Mouse (Mus musculus) heart, postnatal 36 days (tissue): ENCODE results near the gene Hrk. TPM values are rescaled to one million over a fixed set of nuclear protein-coding genes. Genes with fewer than 3 reads are reported as not detected.

Experiments used
- DNase-seq, 2 experiments: peaks; one replicate each; pipeline ENCODE4 v3.0.0; 2021 to 2022
- intact Hi-C: fragments of 180-260 bp; cut with DNase I; formaldehyde crosslinking; loops from one replicate; pipeline ENCODE4 v1.15.1; 2025
- total RNA-seq, 2 experiments: library from RNA; stranded (reverse); gene quantifications; 2 replicates each; pipeline ENCODE4 v1.2.3; 2021

Hrk gene
- total RNA-seq, 2 experiments from 2014 or later, result 0.44 to 0.62 TPM

DNA sequence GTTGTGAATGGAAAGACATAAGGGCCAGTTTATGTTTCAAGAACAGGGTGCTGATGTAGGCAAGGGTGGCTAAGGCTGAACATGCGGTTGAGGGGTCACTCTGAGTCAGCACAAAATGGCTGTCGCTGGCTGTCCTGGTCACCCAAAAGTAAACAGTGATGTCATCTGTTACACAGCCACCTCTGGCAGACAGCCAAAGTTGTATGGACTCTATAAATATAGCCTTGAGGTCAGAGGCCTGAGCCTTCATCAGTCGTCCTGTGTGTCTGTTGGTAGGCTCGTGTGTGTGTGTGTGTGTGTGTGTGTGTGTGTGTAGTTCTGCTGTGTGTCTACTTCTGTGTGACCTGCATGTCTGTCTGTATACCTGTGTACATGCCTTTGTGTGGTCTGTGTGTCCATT is 7.5 kb upstream of the Hrk start:
- DNase-seq, result no peak
- intact Hi-C loops, result no loop called here

DNA sequence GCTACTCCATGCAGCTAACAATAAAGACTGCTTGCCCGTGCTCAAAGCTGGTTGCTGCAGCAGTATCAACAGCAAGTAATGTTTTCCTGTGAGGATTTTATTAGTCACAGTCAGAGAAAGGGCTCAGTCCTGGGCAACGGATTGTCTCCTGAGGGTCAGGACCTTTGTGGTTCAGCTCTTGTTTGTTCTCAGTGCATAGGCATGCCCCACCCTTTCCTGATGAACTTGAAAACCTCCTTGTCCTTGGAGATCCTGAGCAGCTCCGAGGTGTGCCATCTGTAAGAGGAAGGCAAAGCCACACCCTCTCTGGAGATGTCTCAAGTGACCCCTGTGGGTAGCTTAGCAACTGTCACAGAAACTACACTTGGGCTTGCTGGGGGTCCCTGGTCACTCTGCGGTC is 3.8 kb upstream of the Hrk start:
- intact Hi-C loops, result loop anchor here (5.0 kb wide), 1 partner anchor 43 kb away; no protein-coding TSS in a partner anchor
- DNase-seq, result no peak

DNA sequence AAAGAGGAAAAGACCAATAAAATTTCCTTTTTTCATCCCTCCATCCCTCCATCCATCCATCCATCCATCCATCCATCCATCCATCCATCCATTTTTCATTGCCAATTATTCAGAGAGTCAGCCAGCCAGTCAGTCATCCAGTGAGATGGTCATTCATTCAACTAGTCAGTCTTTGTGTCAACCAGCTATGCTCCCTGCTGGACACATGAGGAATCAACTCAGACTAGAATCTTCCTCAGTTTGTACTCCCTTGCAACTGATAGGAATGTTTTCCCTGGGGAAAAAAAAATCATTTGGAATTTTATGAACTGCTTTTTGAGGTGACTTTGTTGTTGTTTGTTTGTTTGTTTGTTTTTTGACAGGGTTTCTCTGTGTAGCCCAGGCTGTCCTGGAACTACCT is 1.0 kb downstream of the Hrk start:
- DNase-seq, result no peak
- intact Hi-C loops, result no loop called here

DNA sequence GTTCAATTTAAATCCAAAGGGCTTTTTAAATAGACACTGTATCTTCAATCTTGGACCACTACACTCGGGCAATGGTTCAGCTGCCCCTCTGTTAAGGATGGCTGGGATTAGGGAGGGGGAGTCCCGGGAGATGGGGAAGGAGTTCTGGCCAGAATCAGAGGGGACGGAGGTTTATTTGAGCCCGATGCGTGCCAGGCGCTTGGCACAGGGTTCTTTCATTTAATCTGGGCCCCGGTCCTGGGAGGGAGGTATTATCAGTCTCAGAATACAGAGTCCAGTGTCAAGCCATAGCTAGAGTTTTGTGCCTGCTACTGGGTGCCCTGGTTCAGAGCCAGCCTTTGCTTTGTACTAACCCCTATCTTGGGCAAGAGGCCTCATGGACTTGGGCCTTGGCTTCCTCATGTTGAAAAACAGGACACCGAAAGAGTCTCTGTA is 3.1 kb downstream of the Hrk start:
- intact Hi-C loops, result no loop called here
- no peak for DNase-seq

DNA sequence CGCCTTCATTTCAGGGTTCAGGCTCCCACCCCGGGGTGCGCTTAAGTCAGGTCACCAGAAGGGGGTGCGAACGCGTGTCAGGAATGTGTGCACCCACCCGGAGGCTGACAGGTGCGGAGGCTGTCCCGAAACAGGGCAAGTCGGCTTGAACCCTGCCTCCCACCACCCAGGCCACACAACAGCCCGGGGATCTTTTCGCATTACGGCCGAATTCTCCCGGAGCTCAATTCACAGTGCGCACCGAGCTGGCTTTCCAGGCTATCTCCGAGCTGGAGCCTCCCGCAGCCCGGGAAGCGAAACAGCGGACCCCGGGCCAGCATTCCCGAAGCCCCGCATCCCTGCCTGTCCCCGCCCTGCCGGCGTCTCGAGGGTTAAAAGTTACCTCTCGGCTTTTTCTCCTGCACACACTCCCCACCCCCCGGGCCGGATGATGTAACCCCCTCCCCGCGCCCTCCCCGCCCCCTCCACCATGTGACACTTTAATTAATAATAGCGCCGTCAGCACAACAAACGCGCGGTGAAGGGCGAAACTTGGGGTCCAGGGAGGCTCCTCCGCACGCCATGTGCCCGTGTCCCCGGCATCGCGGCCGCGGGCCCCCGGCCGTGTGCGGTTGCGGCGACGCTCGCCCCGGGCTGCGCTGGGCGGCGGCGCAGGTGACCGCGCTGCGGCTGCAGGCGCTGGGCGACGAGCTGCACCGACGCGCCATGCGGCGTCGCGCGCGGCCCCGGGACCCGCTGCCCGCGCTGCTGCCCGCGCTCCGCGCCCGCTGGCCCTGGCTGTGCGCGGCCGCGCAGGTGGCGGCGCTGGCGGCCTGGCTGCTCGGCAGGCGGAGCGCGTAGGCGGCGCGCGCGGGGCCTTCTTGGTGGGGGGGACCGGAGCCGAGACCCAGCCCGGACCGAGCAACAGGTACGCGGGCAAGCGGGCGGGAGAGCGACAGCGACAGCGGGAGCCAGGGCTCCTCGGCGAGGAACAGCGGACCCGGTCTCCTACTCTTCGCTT is 5.1 kb downstream of the Hrk start:
- intact Hi-C loops, result loop anchor here (5.0 kb wide), 1 partner anchor 78 kb away; the partner anchor contains the start of genes 2410131K14Rik and Rnft2
- no peak for DNase-seq

DNA sequence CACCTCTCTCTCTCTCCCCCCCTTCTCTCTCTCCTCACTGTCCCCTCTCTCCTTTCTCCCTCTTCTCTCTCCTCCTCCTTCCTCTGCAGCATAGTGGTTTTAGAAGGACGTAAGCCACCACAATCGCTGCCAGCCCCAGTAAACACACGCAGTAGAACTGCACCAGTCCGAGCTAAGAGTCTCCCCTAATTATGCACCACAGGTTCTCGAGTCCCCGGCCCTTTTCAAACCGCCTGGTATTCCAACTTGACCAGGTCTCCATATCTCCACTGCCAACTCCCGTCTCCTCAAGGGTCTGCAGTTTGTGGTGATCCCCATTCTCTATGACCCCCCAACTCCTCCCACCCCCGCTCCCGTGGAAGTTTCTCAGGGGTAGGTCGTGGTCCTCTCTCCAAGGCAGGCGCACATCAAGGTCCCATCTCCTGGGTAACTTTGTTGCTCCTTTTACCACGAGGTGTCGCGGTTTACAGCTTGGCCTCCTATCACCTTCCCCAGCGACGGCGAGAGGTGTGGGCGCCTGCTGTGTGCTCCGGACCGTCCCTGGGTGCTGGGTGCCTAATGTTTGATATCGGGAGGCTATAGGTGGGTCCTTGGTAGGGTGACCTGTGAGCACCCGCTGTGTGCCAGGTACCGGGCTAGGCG is 6.6 kb downstream of the Hrk start:
- DNase-seq, result peak; percentile 37 to 38
- intact Hi-C loops, result loop anchor here (5.0 kb wide), 1 partner anchor 76 kb away; the partner anchor contains the start of genes 2410131K14Rik and Rnft2

DNA sequence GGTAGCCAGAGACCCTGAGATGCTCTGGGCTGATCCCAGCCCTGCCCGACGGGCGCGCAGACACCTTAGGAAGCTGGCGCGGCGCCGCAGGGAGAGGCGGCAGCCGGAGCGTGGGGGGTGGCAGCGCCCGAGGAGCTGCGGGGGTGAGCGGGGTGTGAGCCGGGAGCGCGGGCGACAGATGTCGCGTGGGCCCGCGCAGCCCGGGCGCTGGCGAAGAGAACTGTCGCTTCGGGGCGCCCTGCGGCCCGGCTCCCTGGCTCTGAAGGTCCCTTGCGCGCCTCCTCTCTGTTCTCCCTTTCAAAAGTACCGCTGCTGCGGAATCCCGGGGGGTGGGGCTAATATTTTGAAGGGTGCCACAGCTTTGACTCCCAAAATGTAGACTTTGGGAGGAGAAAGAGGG is 7.2 kb downstream of the Hrk start:
- no peak for DNase-seq
- intact Hi-C loops, result loop anchor here (5.0 kb wide), 1 partner anchor 76 kb away; the partner anchor contains the start of genes 2410131K14Rik and Rnft2

DNA sequence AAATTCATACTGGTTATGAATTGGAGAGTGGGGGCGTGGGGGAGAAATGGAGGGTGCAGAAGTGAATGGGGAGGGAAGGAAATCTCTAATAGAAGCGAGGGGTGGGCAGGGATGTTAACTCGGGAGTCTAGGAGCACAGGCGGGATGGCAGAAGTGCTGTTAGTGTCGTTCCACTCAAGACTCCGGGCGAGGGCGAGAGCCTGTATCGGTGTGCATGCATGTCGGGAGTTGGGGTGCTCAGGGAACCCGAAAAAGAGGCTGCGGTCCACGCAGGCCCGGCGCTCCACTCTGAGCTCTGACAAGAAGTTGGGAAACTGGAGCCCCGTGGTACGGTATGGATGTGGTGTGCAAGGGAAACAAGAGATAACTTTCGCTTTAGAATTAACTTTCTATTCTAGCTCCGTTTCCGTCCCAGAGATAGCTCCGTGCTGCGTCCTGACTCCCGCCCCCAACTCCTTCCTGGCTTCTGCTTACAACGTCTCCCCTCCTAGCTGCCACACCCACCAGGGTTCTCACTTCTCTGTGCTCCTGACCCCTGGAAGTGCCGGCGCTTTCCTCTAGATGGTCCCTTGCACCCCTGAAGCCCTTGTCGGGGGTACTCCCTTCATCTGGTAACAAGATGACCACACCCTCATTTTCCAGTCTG is 7.8 kb downstream of the Hrk start:
- intact Hi-C loops, result loop anchor here (5.0 kb wide), 1 partner anchor 75 kb away; the partner anchor contains the start of genes 2410131K14Rik and Rnft2
- DNase-seq, result peak; percentile 9 to 24

DNA sequence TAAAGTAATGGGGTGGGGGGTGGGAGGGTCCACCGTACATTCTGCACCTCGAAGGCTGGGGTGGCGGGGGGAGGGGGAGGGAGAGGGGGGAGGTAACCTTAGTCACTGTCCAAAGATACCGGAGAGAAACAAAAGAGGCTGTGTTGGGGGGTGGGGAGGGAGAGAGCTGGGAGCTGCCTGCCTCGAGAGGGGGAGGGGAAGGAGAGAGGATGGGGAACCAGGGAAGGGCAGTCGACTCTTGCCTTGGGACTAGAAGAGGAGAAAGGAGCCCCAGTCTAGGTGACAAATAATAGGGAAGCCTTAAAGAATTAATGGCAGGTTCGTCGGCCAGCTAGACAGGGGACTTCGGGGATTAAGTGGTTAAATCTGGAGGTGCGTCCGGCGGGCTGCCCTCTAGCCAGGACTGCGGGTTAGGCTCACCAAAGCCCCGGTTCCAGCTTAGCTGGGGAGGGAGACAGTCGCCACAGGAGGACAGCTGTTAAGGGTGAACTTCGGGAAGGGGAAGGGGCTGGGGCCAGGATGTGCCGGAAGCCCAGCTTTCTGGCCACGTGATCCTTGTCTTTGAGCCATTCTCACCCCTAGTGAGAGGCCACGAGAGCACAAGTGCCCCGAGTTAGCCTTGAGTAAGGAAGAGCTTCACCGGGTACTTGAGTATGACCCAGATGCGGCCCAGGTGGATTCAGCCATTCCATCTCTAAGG is 10.0 kb downstream of the Hrk start:
- intact Hi-C loops, result loop anchor here (5.0 kb wide), 1 partner anchor 73 kb away; the partner anchor contains the start of genes 2410131K14Rik and Rnft2
- DNase-seq, result no peak

DNA sequence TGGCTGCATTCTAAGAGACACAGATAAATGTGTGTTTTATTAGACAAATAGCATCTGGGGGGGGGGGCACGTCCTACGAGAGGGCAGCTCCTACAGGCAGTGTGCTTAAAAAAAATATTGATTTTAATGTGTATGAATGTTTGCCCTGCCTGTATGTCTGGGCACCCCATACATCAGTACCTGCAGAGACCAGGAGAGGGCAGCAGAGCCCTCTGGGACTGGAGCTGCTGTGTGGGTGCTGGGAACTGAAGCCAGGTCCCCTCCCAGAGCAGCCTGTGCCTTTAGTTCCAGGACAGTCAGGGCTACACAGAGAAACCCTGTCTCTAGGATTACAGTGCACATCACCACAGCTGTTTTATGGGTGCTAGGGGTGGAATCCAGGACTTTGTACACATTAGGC is 10.7 kb downstream of the Hrk start:
- intact Hi-C loops, result no loop called here

DNA sequence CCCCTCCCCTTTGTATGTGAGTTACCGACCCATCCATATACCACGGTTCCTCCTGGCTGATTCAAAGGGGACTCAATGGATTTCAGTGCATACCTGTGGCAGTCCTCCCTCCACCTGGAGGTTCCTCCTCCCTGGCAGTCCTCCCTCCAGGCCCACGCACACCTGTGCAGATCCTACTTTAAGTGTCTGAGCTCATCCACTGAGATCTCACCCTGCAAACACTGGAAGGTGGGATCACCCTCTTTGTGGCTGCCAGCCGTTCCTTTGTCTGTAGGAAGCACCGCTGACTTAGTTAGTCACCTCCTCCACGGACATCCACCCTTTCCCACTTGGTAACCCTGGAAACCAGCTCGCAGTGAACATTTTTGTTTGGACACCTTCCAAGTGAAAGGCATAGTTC is 13.2 kb downstream of the Hrk start:
- intact Hi-C loops, result no loop called here
- DNase-seq, result no peak

More for the DNA sequence above, 10.7 kb downstream of the Hrk start:
- no peak for DNase-seq

DNA sequence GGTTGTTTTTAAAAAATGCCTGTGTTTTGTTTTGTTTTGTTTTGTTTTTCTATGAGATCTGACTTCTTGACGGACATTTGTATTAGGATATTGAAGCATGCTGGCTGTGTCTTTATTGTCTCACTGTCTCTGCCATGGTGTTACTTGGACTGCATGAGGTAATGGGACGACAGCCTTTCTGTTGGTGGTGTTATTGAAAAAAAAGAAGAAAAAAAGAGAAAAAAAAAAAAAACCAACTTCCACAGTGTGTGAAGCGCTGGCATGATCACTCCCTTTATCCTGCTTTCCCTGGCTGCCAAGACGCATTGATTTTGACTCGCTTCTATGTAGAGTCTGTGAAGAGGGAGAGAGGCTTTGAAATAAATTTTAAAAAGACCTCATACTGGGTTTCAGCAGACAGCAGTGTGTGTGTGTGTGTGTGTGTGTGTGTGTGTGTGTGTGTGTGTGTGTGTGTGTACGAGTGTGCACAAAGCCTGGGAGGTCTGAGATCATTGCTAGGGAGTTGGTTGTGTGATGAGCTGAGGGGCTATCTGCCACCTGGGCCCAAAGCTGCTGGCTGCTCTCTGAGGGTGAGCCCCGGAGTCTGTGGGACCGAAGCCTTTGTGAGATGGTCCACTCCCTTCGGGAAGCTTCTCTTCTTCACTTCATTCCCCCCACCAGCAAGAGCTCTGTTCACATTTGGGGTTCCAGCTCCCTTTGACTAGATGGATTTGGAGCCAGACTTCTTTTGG is 22.6 kb downstream of the Hrk start:
- no peak for DNase-seq
- intact Hi-C loops, result no loop called here

DNA sequence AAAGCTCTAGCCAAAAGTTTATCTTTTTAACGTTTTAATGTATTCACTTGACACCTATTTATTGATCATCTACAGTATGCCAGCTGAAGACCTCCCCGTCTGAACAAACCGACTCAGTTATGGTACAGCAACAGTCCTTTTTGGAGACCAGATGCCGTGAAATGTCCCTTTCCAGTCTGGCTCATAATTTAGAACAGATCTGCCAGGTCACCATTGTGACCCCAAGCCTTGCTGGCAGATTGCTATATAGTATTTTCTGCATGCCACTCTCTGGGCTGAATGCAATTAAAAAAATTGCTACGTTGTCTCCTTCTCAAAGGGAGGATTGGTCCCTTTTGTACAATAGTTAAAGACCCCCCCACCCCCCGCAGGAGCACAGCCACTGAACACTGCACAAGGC is 23.9 kb downstream of the Hrk start:
- no peak for DNase-seq

DNA sequence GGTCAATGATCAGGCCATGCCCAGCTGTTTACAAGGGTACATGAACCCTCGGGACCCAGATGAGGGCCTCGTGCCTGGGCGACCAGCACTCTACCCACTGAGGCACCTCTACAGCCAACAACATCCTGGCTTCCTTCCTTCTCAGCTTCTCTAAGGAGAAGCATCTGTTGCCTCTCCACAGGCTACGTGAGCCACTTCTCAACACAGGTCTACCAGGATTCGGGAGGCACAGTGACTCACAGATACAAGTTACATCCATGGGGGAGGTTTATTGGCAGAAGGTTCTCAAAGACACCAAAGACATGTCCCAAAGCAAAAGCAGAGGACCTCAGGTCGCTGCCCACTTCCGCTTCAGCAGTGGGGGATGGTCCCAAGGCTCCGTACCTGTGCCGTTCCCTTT is 26.0 kb downstream of the Hrk start:
- no peak for DNase-seq
- intact Hi-C loops, result no loop called here

More for the DNA sequence above, 23.9 kb downstream of the Hrk start:
- intact Hi-C loops, result no loop called here

DNA sequence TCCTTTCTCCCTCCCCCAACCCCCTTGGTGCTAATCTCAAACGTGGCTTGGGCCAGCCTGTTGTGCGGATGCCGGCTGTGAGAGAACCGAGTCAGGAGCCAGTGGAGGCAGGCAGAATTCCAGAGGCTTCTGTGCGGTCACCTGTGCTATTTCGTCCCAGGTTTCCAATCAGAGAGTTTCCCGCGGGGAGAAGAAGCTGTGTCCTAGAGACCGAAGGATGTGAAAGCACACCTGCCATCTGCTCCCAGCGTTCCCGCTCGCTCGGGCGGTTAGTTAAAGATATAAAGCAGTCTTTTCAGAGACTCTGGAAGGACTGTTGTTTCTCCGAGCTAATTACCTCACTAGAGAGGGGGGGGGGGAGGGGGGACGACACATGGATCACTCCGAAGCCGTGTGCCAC is 27.8 kb downstream of the Hrk start:
- DNase-seq, result no peak
- intact Hi-C loops, result no loop called here

DNA sequence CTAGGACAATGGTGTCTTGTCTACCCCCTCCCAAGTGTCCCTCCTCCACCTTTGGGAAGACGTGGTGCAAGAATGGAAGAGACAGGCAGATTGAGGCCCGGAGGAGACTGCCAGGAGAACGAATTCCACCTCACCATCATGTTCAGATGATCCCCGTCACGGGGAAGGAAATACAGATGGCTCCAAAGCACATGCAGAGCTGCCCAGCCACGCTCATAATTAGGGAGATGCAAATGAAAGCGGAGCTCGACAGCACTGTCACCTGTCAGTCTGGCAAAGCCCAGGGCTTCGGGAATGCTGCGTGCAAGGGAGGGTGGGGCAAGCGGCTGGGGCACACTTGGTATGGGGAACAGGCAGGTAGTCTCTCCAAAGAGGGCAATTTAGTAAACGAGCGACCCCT is 33.0 kb downstream of the Hrk start:
- intact Hi-C loops, result no loop called here
- no peak for DNase-seq

DNA sequence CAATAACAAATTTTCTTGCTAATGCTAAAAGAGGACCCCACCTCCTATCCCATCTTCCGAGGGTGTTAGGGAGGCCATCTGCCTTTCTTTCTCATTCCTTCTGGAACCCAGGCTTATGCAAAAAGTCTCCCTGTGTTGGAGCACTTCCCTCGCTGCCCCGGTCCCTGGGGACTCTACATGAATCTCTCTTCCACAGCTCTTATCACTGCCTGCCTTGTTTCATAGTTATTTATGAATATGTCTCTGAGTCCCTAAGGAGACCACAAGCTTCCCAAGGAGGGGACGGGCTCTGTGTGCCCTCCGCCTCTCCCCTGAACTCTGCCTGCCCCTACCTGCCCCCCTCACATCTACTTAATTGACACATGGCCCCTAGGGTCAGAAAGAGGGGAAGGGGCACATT is 35.2 kb downstream of the Hrk start:
- no peak for DNase-seq

DNA sequence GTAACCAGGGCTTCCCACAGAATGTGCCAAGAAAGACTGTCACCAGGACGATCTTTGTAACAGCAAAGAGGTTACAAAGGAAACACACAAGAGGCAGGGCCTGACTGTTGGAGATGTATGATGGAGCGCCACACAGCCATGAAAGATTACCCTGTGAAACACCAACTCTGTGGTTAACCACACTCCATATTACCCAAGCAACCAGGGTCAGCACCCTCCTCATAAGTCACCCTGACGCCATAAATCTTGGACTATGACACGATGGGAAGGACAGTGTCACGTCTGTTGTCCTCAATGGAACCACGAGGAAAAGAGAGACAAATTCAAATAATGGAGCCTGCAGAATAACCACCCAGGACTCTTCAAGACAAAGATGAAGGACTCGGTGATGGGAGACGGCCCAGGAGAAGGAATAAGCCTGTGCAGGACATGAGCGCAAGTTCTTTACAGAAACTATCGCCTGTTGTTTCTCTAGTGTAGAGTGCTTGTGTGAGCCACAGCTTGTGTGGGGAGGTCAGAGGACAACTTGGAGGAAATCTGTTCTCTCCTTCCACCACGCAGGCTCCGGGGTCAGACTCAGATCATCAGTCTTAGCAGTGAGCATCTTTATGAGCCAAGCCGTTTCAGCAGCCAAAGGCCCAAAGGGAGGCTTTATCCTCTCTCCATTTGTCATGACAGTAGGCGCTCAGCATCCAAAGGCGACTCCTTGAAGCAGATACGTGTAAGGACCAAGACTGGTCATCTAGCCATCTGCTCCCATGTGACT is 40.4 kb downstream of the Hrk start:
- no peak for DNase-seq
- intact Hi-C loops, result no loop called here

More for the DNA sequence above, 35.2 kb downstream of the Hrk start:
- intact Hi-C loops, result loop anchor here (1.0 kb wide), 1 partner anchor 13 kb away; no protein-coding TSS in a partner anchor

DNA sequence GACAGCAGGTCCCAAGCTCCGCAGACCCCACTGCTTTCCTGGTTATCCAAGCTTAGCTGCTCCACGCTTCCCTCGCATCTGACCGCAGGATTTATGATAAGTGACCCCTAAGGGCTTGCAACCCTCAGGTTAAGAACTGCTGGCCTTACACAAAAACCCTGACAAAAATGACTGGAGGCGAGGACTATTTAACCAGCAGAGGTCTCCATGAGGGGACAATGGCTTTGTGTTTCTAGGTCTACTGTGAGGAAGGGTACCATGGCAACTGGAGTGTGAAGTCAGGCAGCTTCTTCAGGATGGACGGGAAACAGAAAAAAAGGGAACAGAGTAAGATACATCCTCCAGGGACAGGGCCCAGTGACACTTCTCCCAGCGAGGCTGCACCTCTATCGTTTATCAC is 41.4 kb downstream of the Hrk start:
- intact Hi-C loops, result no loop called here

More for the DNA sequence above, 41.4 kb downstream of the Hrk start:
- no peak for DNase-seq
